Comparison of ENCODE assay signal across 23 mouse cellular contexts in genomic region chr7:122313690-122314477, GRCm38 (mm10). TPM values are rescaled to one million over a fixed set of nuclear protein-coding genes. Genes with fewer than 3 reads are reported as not detected.
DNase-seq lines count a peak whose midpoint lies in the region; ATAC-seq and TF ChIP-seq lines count a peak whose summit lies in the region.
"Had no signal": no experiment of that assay in that cellular context is flagged by ENCODE, and none has a peak within 500 bp of the region (broad histone marks: within the 10 kb centered on the region; RNA-seq: fewer than 3 reads in every experiment).

No protein-coding gene starts in this region.

- H3K4me3 ChIP-seq in bone marrow, adult 2 months (replicated peaks; ENCODE audit: control insufficient read depth, low read depth, low read length): no peak overlapping the region
- H3K4me3 ChIP-seq in liver, postnatal 0 days (ENCODE audit: low read depth, low read length): no peak overlapping the region
- H3K4me3 ChIP-seq: embryonic facial prominence, embryonic 10.5 days; embryonic facial prominence, embryonic 12.5 days; forebrain, embryonic 13.5 days; forebrain, embryonic 15.5 days had no signal

- peak overlapping the region; percentile 61 for H3K27ac ChIP-seq in bone marrow, adult 2 months (ENCODE audit: control insufficient read depth, insufficient read depth, low read depth, low read length, poor library complexity)
- no peak overlapping the region for H3K27ac ChIP-seq in liver, postnatal 0 days (ENCODE audit: low read depth)
- H3K27ac ChIP-seq: embryonic facial prominence, embryonic 10.5 days; embryonic facial prominence, embryonic 12.5 days; forebrain, embryonic 13.5 days; forebrain, embryonic 15.5 days had no signal

- TF ChIP-seq EP300 in liver, postnatal 0 days (IDR thresholded peaks at IDR 0.05; ENCODE audit: low read depth): no peak

- no peak for TF ChIP-seq CTCF in bone marrow, adult 2 months (IDR thresholded peaks at IDR 0.05; ENCODE audit: control insufficient read depth, insufficient read depth, low read length)
- TF ChIP-seq CTCF in liver, postnatal 0 days (IDR thresholded peaks at IDR 0.05; ENCODE audit: low read depth): no peak

- no peak for TF ChIP-seq POLR2A in bone marrow, adult 2 months (IDR thresholded peaks at IDR 0.05; ENCODE audit: borderline replicate concordance, control insufficient read depth, low read depth, low read length)

- H3K4me2 ChIP-seq in liver, postnatal 0 days (ENCODE audit: low read depth, low read length): no peak overlapping the region
- H3K4me2 ChIP-seq: embryonic facial prominence, embryonic 12.5 days; forebrain, embryonic 13.5 days; forebrain, embryonic 15.5 days had no signal

- DNase-seq in 416B (ENCODE audit: low read depth): peak; percentile 52
- DNase-seq in natural killer cell, adult 2 months (ENCODE audit: low spot score in 2 of 2): peak; percentile 31 to 72
- no peak for DNase-seq in adipocyte (ENCODE audit: low spot score)
- DNase-seq in heart, adult 11 months: no peak
- DNase-seq in liver, postnatal 0 days: no peak
- DNase-seq: adrenal gland, adult 2 months; adrenal gland, postnatal 10 days; adrenal gland, postnatal 25 days; cerebellum, adult 11-12 months; cerebellum, adult 2 months; cerebellum, adult 9-10 months; cerebellum, postnatal 10 days; cerebellum, postnatal 25 days; forebrain, postnatal 0 days had no signal

- 68% methylated on average over 12 of the region's 12 CpGs for WGBS in bone marrow, adult 2 months
- WGBS in liver, postnatal 0 days (ENCODE audit: insufficient replicate concordance): 75% methylated on average over 12 of the region's 12 CpGs

- no peaks in the 10 kb centered on the region for H3K9me3 ChIP-seq in liver, postnatal 0 days (ENCODE audit: low read length)
- H3K9me3 ChIP-seq: embryonic facial prominence, embryonic 10.5 days; embryonic facial prominence, embryonic 12.5 days; forebrain, embryonic 13.5 days; forebrain, embryonic 15.5 days had no signal

- ATAC-seq in megakaryocyte, adult 5-6 weeks (ENCODE audit: poor library complexity, severe bottlenecking): peak; percentile 20; the same call in 1 of the 2 replicates
- ATAC-seq in liver, postnatal 0 days: no peak
- ATAC-seq: activated CD4-positive, CD25-positive, alpha-beta regulatory T cell, adult 4 months; forebrain, embryonic 13.5 days; forebrain, embryonic 15.5 days; forebrain, postnatal 0 days; Patski had no signal

- peaks cover 20% of the 10 kb centered on the region for H3K4me1 ChIP-seq in bone marrow, adult 2 months (ENCODE audit: control insufficient read depth, insufficient read depth, low read length)
- H3K4me1 ChIP-seq in liver, postnatal 0 days (ENCODE audit: insufficient read depth): peaks cover 13% of the 10 kb centered on the region
- H3K4me1 ChIP-seq: embryonic facial prominence, embryonic 12.5 days; forebrain, embryonic 15.5 days had no signal

- no peak overlapping the region for H3K9ac ChIP-seq in liver, postnatal 0 days (replicated peaks)
- H3K9ac ChIP-seq: embryonic facial prominence, embryonic 12.5 days; forebrain, embryonic 13.5 days; forebrain, embryonic 15.5 days; forebrain, postnatal 0 days had no signal

- no peaks in the 10 kb centered on the region for H3K27me3 ChIP-seq in liver, postnatal 0 days (ENCODE audit: insufficient read depth, low read length)
- H3K27me3 ChIP-seq: embryonic facial prominence, embryonic 12.5 days; forebrain, embryonic 13.5 days; forebrain, embryonic 15.5 days had no signal

- H3K36me3 ChIP-seq in liver, postnatal 0 days (replicated peaks; ENCODE audit: insufficient read depth, low read length): no peaks in the 10 kb centered on the region
- H3K36me3 ChIP-seq: embryonic facial prominence, embryonic 10.5 days; embryonic facial prominence, embryonic 12.5 days; forebrain, embryonic 15.5 days; G1E had no signal

RNA-seq across cellular contexts. Expression of gene Prkcb, which starts 25.3 kb away (rescaled TPM):
- 47.9 and 115 TPM in 2 replicates for polyA plus RNA-seq in bone marrow, adult 2 months (2011; ENCODE audit: insufficient read depth, insufficient read length, low replicate concordance, missing spikeins)
- total RNA-seq in megakaryocyte, adult 5-6 weeks (2015): 131 and 135 TPM in 2 replicates
- 85.9 and 96.3 TPM in 2 replicates for total RNA-seq in megakaryocyte, adult 5-6 weeks (2017)
- polyA plus RNA-seq in liver, postnatal 0 days (2015; fragmentation: Nextera tagmentation; extraction: Ambion mirVana): 8.1 TPM in 2 replicates
- polyA plus RNA-seq: G1E, Patski had no signal

Comparison
In these comparisons a context has a peak if more than half of its experiments do, and no peak if none do; other contexts are left out.
1. DNase-seq: peak in 416B (single experiment) and natural killer cell, adult 2 months (2 of 2); none in adipocyte (single experiment), heart, adult 11 months (single experiment) and liver, postnatal 0 days (single experiment).